Mouse (Mus musculus): ENCODE measurements around the gene Nptx2. TPM values are rescaled to one million over a fixed set of nuclear protein-coding genes. Genes with fewer than 3 reads are reported as not detected.

The Nptx2 gene
- total RNA-seq, 4 experiments from 2014 or later: 44.2 to 70.5 (median 65.1) TPM

- no peak for DNase-seq (ENCODE audit: low spot score in 2 of 2)
Measured at GRCm38 (mm10) chr5:144565739-144566138, 20.0 kb downstream of the Nptx2 start.

- peak in 1 of 2 experiments; percentile 63 for DNase-seq (ENCODE audit: low spot score in 2 of 2)
Measured at GRCm38 (mm10) chr5:144585100-144585499, 39.4 kb downstream of the Nptx2 start.

DNA sequence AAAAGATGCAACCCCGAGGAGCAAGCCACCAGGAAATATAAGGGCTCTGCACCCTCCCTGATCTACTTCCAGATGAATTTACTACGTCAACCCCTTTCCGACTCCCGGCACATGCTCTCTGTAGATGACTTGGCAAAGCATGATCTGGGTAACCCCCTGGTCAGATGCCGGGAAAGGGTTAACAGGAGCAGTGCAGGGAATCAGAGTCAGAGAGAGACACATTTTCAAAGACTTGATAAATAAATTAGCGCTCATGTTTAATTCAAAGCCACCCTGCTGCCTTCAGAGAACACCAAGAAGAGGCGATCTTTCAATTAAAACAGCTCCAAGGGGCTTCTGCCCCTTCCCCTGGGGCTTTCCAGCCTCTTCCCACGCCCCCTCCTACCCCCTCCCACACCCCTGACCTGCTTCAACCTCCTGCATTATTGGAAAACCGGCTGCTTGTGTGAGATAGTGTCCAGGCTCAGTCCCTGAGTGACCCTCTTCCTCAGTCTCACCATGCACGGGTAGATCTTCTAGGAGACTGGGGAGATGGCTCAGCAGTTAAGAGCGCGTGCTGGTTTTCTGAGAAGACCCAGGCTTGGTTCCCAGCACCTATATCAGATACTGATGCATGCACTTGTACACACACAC lies 45.7 kb downstream of the Nptx2 start:
- DNase-seq (ENCODE audit: low spot score in 2 of 2): no peak

DNA sequence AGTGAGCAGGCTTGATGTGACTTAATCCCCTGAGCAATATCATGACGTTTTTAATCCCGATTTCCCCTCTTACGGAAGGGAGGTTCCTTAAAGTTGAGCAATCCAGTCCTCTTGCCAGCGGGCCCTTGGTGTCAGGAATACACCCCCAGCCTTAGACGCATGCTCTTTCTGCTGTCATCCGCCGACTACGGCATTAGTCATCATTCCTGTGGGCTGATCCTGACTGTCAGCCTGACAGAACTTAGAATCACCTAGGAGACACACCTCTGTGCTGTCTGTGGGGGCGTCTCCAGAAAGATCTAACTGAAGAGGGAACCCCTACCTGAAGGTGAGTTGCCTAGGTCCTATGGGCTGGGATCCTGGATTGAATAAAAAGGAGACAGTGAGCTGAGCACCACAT lies 49.1 kb downstream of the Nptx2 start:
- peak in 1 of 2 experiments; percentile 75 for DNase-seq (ENCODE audit: low spot score in 2 of 2)

Other genes starting within 250 kb of the Nptx2 start
- gene Baiap2l1, start 187.8 kb upstream of the Nptx2 start, total RNA-seq (2022): under 1 TPM; 0.50 to 0.74 (median 0.56) TPM
- 100 to 1,000 TPM; 187 to 205 (median 196) TPM for gene Tmem130, start 215.9 kb downstream of the Nptx2 start, total RNA-seq (2022)
- gene Trrap, start 221.8 kb downstream of the Nptx2 start, total RNA-seq (2022): 100 to 1,000 TPM; 136 to 161 (median 156) TPM